In the genomic region with DNA sequence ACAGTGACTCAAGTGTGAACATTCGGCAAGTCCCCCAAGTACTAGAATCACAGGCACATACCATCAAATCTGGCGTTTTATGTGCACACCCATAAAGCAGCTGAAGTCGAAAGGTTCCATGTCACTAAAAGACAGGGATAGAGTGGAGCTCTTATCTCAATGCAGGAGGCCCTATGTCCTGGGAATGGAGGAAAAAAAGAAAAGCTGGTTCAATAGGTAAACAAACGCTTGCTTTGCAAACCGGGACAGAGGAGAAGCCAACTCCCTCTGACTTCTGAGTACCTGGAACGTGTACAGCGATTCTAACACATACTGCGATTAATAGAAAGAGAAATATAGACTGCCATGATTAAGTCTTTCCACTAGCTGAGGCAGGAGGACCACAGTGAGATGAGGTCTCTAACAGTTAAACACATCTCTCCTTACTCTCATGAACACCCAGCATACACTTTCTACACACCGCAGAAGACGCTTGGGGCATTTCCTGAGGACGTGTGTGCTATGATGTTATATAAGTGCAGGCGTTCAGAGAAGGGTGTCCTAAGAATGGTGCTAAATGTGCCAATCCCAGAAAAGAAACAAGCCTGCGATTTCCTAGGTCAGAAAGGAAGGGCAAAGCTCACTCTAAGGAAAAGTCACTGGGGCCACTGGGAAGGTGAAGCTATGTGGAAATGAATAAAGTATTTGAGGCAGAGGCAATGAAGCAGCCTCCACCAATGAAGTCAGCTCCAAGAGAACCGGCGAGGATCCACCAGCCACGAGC, we compare ENCODE assay signal across 26 mouse cellular contexts. TPM values are rescaled to one million over a fixed set of nuclear protein-coding genes. Genes with fewer than 3 reads are reported as not detected.
DNase-seq lines count a peak whose midpoint lies in the region; ATAC-seq lines count a peak whose summit lies in the region.
"Had no signal": no experiment of that assay in that cellular context is flagged by ENCODE, and none has a peak within 500 bp of the region (broad histone marks: within the 10 kb centered on the region; RNA-seq: fewer than 3 reads in every experiment).

No protein-coding gene starts in this region.

- no peaks in the 10 kb centered on the region for H3K36me3 ChIP-seq in heart, embryonic 12.5 days
- H3K36me3 ChIP-seq in intestine, embryonic 16.5 days (ENCODE audit: control insufficient read depth, insufficient read depth, low read length) = no peaks in the 10 kb centered on the region
- no peaks in the 10 kb centered on the region for H3K36me3 ChIP-seq in stomach, embryonic 15.5 days
- no peaks in the 10 kb centered on the region for H3K36me3 ChIP-seq in forebrain, embryonic 16.5 days (ENCODE audit: control insufficient read depth, insufficient read depth)
- H3K36me3 ChIP-seq: embryonic facial prominence, embryonic 12.5 days; forebrain, embryonic 12.5 days; limb, embryonic 12.5 days; midbrain, embryonic 10.5 days had no signal

- no peak for DNase-seq in heart, postnatal 25 days (ENCODE audit: low spot score)
- peak; percentile 50 for DNase-seq in adipocyte (ENCODE audit: low spot score)
- DNase-seq in B cell, adult 2 months = no peak
- DNase-seq: adrenal gland, adult 2 months; cerebellum, adult 18-20 months; cerebellum, postnatal 25 days; gastrocnemius, postnatal 10 days; heart, adult 11 months; kidney, adult 9 months; kidney, postnatal 25 days; lung, adult 18-20 months; lung, postnatal 10 days; right cerebral cortex, adult 18-20 months had no signal

- H3K4me3 ChIP-seq in heart, embryonic 12.5 days = no peak overlapping the region
- no peak overlapping the region for H3K4me3 ChIP-seq in intestine, embryonic 16.5 days (ENCODE audit: low read length)
- no peak overlapping the region for H3K4me3 ChIP-seq in stomach, embryonic 15.5 days (replicated peaks)
- H3K4me3 ChIP-seq in forebrain, embryonic 16.5 days (replicated peaks; ENCODE audit: low read length) = no peak overlapping the region
- H3K4me3 ChIP-seq: embryonic facial prominence, embryonic 12.5 days; forebrain, embryonic 12.5 days; layer of hippocampus, adult 2 months; limb, embryonic 12.5 days; midbrain, embryonic 10.5 days; neural tube, embryonic 15.5 days had no signal

- H3K27me3 ChIP-seq in heart, embryonic 12.5 days (replicated peaks) = no peaks in the 10 kb centered on the region
- H3K27me3 ChIP-seq in intestine, embryonic 16.5 days (replicated peaks; ENCODE audit: control insufficient read depth, insufficient read depth, low read length) = no peaks in the 10 kb centered on the region
- H3K27me3 ChIP-seq in stomach, embryonic 15.5 days (replicated peaks) = no peaks in the 10 kb centered on the region
- H3K27me3 ChIP-seq in forebrain, embryonic 16.5 days (replicated peaks; ENCODE audit: control insufficient read depth, insufficient read depth, low read length) = no peaks in the 10 kb centered on the region
- H3K27me3 ChIP-seq: CH12.LX; embryonic facial prominence, embryonic 12.5 days; forebrain, embryonic 12.5 days; limb, embryonic 12.5 days; neural tube, embryonic 15.5 days; Patski had no signal

- intact Hi-C loops in heart, postnatal 25 days (cut with DNase I) = loop anchor here (5.0 kb wide), 1 partner anchor 42 kb away; no protein-coding TSS in a partner anchor

- no peaks in the 10 kb centered on the region for H3K9me3 ChIP-seq in heart, embryonic 12.5 days (replicated peaks)
- no peaks in the 10 kb centered on the region for H3K9me3 ChIP-seq in intestine, embryonic 16.5 days (ENCODE audit: control insufficient read depth, low read length)
- no peaks in the 10 kb centered on the region for H3K9me3 ChIP-seq in stomach, embryonic 15.5 days
- H3K9me3 ChIP-seq in forebrain, embryonic 16.5 days (ENCODE audit: control insufficient read depth, low read length) = no peaks in the 10 kb centered on the region
- H3K9me3 ChIP-seq: embryonic facial prominence, embryonic 12.5 days; forebrain, embryonic 12.5 days; G1E; limb, embryonic 12.5 days; midbrain, embryonic 10.5 days; neural tube, embryonic 15.5 days had no signal

- H3K9ac ChIP-seq in heart, embryonic 12.5 days = no peak overlapping the region
- H3K9ac ChIP-seq in intestine, embryonic 16.5 days (ENCODE audit: low read depth, low read length) = no peak overlapping the region
- no peak overlapping the region for H3K9ac ChIP-seq in stomach, embryonic 15.5 days
- H3K9ac ChIP-seq in forebrain, embryonic 16.5 days (replicated peaks; ENCODE audit: low read depth, low read length) = no peak overlapping the region
- H3K9ac ChIP-seq: embryonic facial prominence, embryonic 12.5 days; forebrain, embryonic 12.5 days; limb, embryonic 12.5 days; neural tube, embryonic 15.5 days had no signal

- WGBS in heart, embryonic 12.5 days = 75% methylated on average over 16 of the region's 16 CpGs
- WGBS in intestine, embryonic 16.5 days = 62% methylated on average over 16 of the region's 16 CpGs
- 67% methylated on average over 16 of the region's 16 CpGs for whole genome bisulfite sequencing in stomach, embryonic 15.5 days
- 91% methylated on average over 16 of the region's 16 CpGs for WGBS in forebrain, embryonic 16.5 days

- 0 out of 2 replicates have a peak overlapping the region, but pooled peaks have one; percentile 14 for H3K27ac ChIP-seq in heart, embryonic 12.5 days (ENCODE audit: poor library complexity, severe bottlenecking)
- H3K27ac ChIP-seq in intestine, embryonic 16.5 days (ENCODE audit: low read length) = peak overlapping the region; percentile 55
- peak overlapping the region; percentile 54 for H3K27ac ChIP-seq in stomach, embryonic 15.5 days
- no peak overlapping the region for H3K27ac ChIP-seq in forebrain, embryonic 16.5 days (ENCODE audit: low read length)
- H3K27ac ChIP-seq: embryonic facial prominence, embryonic 12.5 days; forebrain, embryonic 12.5 days; layer of hippocampus, adult 2 months; limb, embryonic 12.5 days; midbrain, embryonic 10.5 days; neural tube, embryonic 15.5 days had no signal

- no peak for ATAC-seq in heart, embryonic 12.5 days (ENCODE audit: insufficient number of reproducible peaks, low FRiP score)
- peak; percentile 68 for ATAC-seq in intestine, embryonic 16.5 days
- ATAC-seq in stomach, embryonic 15.5 days (ENCODE audit: insufficient read depth, low FRiP score, low read depth) = peak; percentile 56; the same call in 1 of the 2 replicates
- no peak for ATAC-seq in forebrain, embryonic 16.5 days
- ATAC-seq: Patski had no signal

- H3K4me1 ChIP-seq in heart, embryonic 12.5 days (replicated peaks) = peaks cover 53% of the 10 kb centered on the region
- H3K4me1 ChIP-seq in intestine, embryonic 16.5 days (ENCODE audit: control insufficient read depth, insufficient read depth, low read length) = peaks cover 27% of the 10 kb centered on the region
- H3K4me1 ChIP-seq in stomach, embryonic 15.5 days = peaks cover 6% of the 10 kb centered on the region; the same call in 1 of the 2 replicates
- no peaks in the 10 kb centered on the region for H3K4me1 ChIP-seq in forebrain, embryonic 16.5 days (replicated peaks; ENCODE audit: control insufficient read depth, insufficient read depth, low read length)
- H3K4me1 ChIP-seq: midbrain, embryonic 10.5 days; neural tube, embryonic 15.5 days had no signal

- H3K4me2 ChIP-seq in heart, embryonic 12.5 days = no peak overlapping the region
- H3K4me2 ChIP-seq in intestine, embryonic 16.5 days (ENCODE audit: low read depth, low read length) = peak overlapping the region; percentile 21; the same call in 1 of the 2 replicates
- H3K4me2 ChIP-seq in stomach, embryonic 15.5 days = peak overlapping the region; percentile 11; the same call in 1 of the 2 replicates
- no peak overlapping the region for H3K4me2 ChIP-seq in forebrain, embryonic 16.5 days (ENCODE audit: low read length)
- H3K4me2 ChIP-seq: embryonic facial prominence, embryonic 12.5 days; forebrain, embryonic 12.5 days; limb, embryonic 12.5 days; neural tube, embryonic 15.5 days had no signal

RNA-seq across cellular contexts. Expression of a gene that starts 9.7 kb away (rescaled TPM):
- 14.8 and 15.1 TPM in 2 replicates for polyA plus RNA-seq in heart, embryonic 12.5 days (2016; fragmentation: Nextera tagmentation; extraction: Ambion mirVana)
- total RNA-seq in heart, postnatal 25 days (2021) = 100 to 1,000 TPM; 133 to 137 TPM
- 14.7 and 20.8 TPM in 2 replicates for polyA plus RNA-seq in intestine, embryonic 16.5 days (2015; fragmentation: Nextera tagmentation; extraction: Ambion mirVana)
- 20.0 and 23.1 TPM in 2 replicates for polyA plus RNA-seq in stomach, embryonic 15.5 days (2015; fragmentation: Nextera tagmentation; extraction: Ambion mirVana)
- 11.9 and 12.4 TPM in 2 replicates for polyA plus RNA-seq in forebrain, embryonic 16.5 days (2015; fragmentation: Nextera tagmentation; extraction: Ambion mirVana)

RNA-seq across cellular contexts. Expression of a gene that starts 27.2 kb away (rescaled TPM):
- polyA plus RNA-seq in heart, embryonic 12.5 days (2016; fragmentation: Nextera tagmentation; extraction: Ambion mirVana) = 221 and 222 TPM in 2 replicates
- total RNA-seq in heart, postnatal 25 days (2021) = 10 to 100 TPM; 59.9 to 60.7 TPM
- 218 and 242 TPM in 2 replicates for polyA plus RNA-seq in intestine, embryonic 16.5 days (2015; fragmentation: Nextera tagmentation; extraction: Ambion mirVana)
- polyA plus RNA-seq in stomach, embryonic 15.5 days (2015; fragmentation: Nextera tagmentation; extraction: Ambion mirVana) = 247 and 276 TPM in 2 replicates
- polyA plus RNA-seq in forebrain, embryonic 16.5 days (2015; fragmentation: Nextera tagmentation; extraction: Ambion mirVana) = 255 and 264 TPM in 2 replicates

RNA-seq across cellular contexts. Expression of a gene that starts 45.5 kb away (rescaled TPM):
- 6.4 and 7.2 TPM in 2 replicates for polyA plus RNA-seq in heart, embryonic 12.5 days (2016; fragmentation: Nextera tagmentation; extraction: Ambion mirVana)
- 10 to 100 TPM; 14.0 to 14.8 TPM for total RNA-seq in heart, postnatal 25 days (2021)
- 2.3 and 2.9 TPM in 2 replicates for polyA plus RNA-seq in intestine, embryonic 16.5 days (2015; fragmentation: Nextera tagmentation; extraction: Ambion mirVana)
- polyA plus RNA-seq in stomach, embryonic 15.5 days (2015; fragmentation: Nextera tagmentation; extraction: Ambion mirVana) = 3.8 and 5.3 TPM in 2 replicates
- polyA plus RNA-seq in forebrain, embryonic 16.5 days (2015; fragmentation: Nextera tagmentation; extraction: Ambion mirVana) = 6.6 and 6.8 TPM in 2 replicates

Comparison
In these comparisons a context has a peak if more than half of its experiments do, and no peak if none do; other contexts are left out.
1. ATAC-seq: peak in intestine, embryonic 16.5 days (single experiment) and stomach, embryonic 15.5 days (single experiment); none in heart, embryonic 12.5 days (single experiment) and forebrain, embryonic 16.5 days (single experiment).
2. H3K4me2 ChIP-seq: peak in intestine, embryonic 16.5 days (single experiment) and stomach, embryonic 15.5 days (single experiment); none in heart, embryonic 12.5 days (single experiment) and forebrain, embryonic 16.5 days (single experiment).